26 mouse cellular contexts compared by ENCODE assay signal in the genomic region with DNA sequence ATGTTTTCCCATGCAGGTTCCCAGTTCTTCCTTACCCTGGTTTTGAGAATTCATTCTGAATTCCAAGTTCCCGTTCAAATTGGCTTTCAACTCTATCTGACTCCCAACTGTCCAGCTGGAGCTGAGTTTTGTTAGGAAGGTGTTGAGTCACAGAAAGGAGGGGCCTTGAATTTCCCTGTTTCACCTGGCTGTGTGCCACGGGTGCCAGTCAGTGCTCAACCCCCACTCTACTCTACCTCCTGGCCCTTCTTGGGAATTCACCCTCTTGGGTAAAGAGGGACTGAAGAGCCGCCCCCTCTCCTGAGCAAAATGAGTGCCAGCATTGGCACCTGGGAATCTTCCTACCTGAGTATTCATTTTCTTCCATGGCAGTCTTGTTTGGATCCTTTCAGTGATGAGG. TPM values are rescaled to one million over a fixed set of nuclear protein-coding genes. Genes with fewer than 3 reads are reported as not detected.
"Had no signal": no experiment of that assay in that cellular context is flagged by ENCODE, and none has a peak within 500 bp of the region (broad histone marks: within the 10 kb centered on the region; RNA-seq: fewer than 3 reads in every experiment).

No protein-coding gene starts in this region.

- ATAC-seq: intestine, embryonic 15.5 days; liver, embryonic 12.5 days had no signal

- H3K4me3 ChIP-seq: intestine, embryonic 15.5 days; layer of hippocampus, adult 2 months; limb, embryonic 10.5 days; limb, embryonic 13.5 days; liver, embryonic 12.5 days; liver, embryonic 15.5 days; stomach, embryonic 15.5 days had no signal

- H3K27me3 ChIP-seq: intestine, embryonic 15.5 days; limb, embryonic 13.5 days; liver, embryonic 15.5 days; stomach, embryonic 15.5 days had no signal

- H3K4me1 ChIP-seq: intestine, embryonic 15.5 days; limb, embryonic 10.5 days; limb, embryonic 13.5 days; liver, embryonic 12.5 days; liver, embryonic 15.5 days; stomach, embryonic 15.5 days had no signal

- H3K36me3 ChIP-seq: intestine, embryonic 15.5 days; limb, embryonic 10.5 days; limb, embryonic 13.5 days; liver, embryonic 12.5 days; liver, embryonic 15.5 days; stomach, embryonic 15.5 days had no signal

- H3K27ac ChIP-seq: intestine, embryonic 15.5 days; layer of hippocampus, adult 2 months; limb, embryonic 10.5 days; limb, embryonic 13.5 days; liver, embryonic 12.5 days; liver, embryonic 15.5 days; stomach, embryonic 15.5 days had no signal

- DNase-seq: kidney, adult 18-20 months; kidney, adult 9 months; kidney, postnatal 25 days; layer of hippocampus, adult 9-11 months; liver; midbrain, embryonic 14.5 days; thymus, postnatal 25 days had no signal

- H3K9ac ChIP-seq: intestine, embryonic 15.5 days; limb, embryonic 13.5 days; liver, embryonic 12.5 days; liver, embryonic 15.5 days; stomach, embryonic 15.5 days had no signal

- H3K9me3 ChIP-seq: intestine, embryonic 15.5 days; limb, embryonic 10.5 days; limb, embryonic 13.5 days; liver, embryonic 12.5 days; liver, embryonic 15.5 days; stomach, embryonic 15.5 days had no signal

- H3K4me2 ChIP-seq: intestine, embryonic 15.5 days; limb, embryonic 13.5 days; liver, embryonic 12.5 days; liver, embryonic 15.5 days; midbrain, embryonic 11.5 days; stomach, embryonic 15.5 days had no signal

RNA-seq across cellular contexts. Expression of a gene that starts 3.2 kb away (rescaled TPM):
- total RNA-seq: layer of hippocampus, adult 2 months; layer of hippocampus, postnatal 25 days; left cerebral cortex, adult 18-20 months; left cerebral cortex, postnatal 25 days; megakaryocyte progenitor cell, adult 5-6 weeks; midbrain, postnatal 0 days had no signal
- polyA plus RNA-seq: kidney, embryonic 16.5 days; liver, embryonic 12.5 days had no signal

RNA-seq across cellular contexts. Expression of a gene that starts 18.6 kb away (rescaled TPM):
- polyA plus RNA-seq: small intestine, adult 2 months had no signal

RNA-seq across cellular contexts. Expression of a gene that starts 25.2 kb away (rescaled TPM):
- total RNA-seq: layer of hippocampus, adult 2 months; layer of hippocampus, postnatal 25 days; left cerebral cortex, postnatal 25 days; megakaryocyte-erythroid progenitor cell, adult 5-6 weeks; midbrain, postnatal 0 days had no signal
- polyA plus RNA-seq: limb, embryonic 10.5 days; limb, embryonic 13.5 days; neural tube, embryonic 11.5 days had no signal

RNA-seq across cellular contexts. Expression of a gene that starts 29.7 kb away (rescaled TPM):
- total RNA-seq: layer of hippocampus, adult 2 months; layer of hippocampus, postnatal 25 days; left cerebral cortex, adult 18-20 months; left cerebral cortex, postnatal 25 days; megakaryocyte progenitor cell, adult 5-6 weeks; megakaryocyte-erythroid progenitor cell, adult 5-6 weeks; midbrain, postnatal 0 days had no signal
- polyA plus RNA-seq: large intestine, adult 2 months; limb, embryonic 10.5 days; limb, embryonic 13.5 days; midbrain, embryonic 11.5 days; midbrain, embryonic 14.5 days; midbrain, postnatal 0 days; neural tube, embryonic 11.5 days; neural tube, embryonic 14.5 days; small intestine, adult 2 months had no signal
